Mouse (Mus musculus) midbrain, embryonic 10.5 days (tissue): ENCODE data around the gene Prkab2. TPM values are rescaled to one million over a fixed set of nuclear protein-coding genes. Genes with fewer than 3 reads are reported as not detected.

Source experiments
- DNase-seq: peaks from one replicate; pipeline ENCODE4 v3.0.0-alpha.2; 2017; ENCODE audit warnings: low spot score
- H3K27ac ChIP-seq: fragments of 300-500 bp; sonication (generic); replicated peaks from 2 replicates; pipeline ENCODE4 v1.5.1; 2016; ENCODE audit warnings: mild to moderate bottlenecking
- H3K27me3 ChIP-seq: fragments of 300-500 bp; sonication (generic); 2 replicates; pipeline ENCODE4 v1.6.1; 2016; ENCODE audit warnings: low read depth, mild to moderate bottlenecking; ENCODE audit not compliant: poor library complexity, severe bottlenecking
- H3K36me3 ChIP-seq: fragments of 300-500 bp; sonication (generic); 2 replicates; pipeline ENCODE4 v1.6.1; 2016; ENCODE audit warnings: mild to moderate bottlenecking, moderate library complexity
- H3K4me1 ChIP-seq: fragments of 300-500 bp; sonication (generic); 2 replicates; pipeline ENCODE4 v1.6.1; 2016
- H3K4me3 ChIP-seq: fragments of 300-500 bp; sonication (generic); 2 replicates; pipeline ENCODE4 v1.5.1; 2016; ENCODE audit warnings: mild to moderate bottlenecking, moderate library complexity
- H3K9me3 ChIP-seq: fragments of 300-500 bp; sonication (generic); replicated peaks from 2 replicates; pipeline ENCODE4 v1.6.1; 2016; ENCODE audit warnings: mild to moderate bottlenecking
- WGBS: fragments of 180-500 bp; shearing (Covaris S2); methylation state at CpG from one replicate; pipeline ENCODE4 v1.1.7; 2016; 5-methylcytosine and 5-hydroxymethylcytosine counted together
- polyA plus RNA-seq: library from polyadenylated mRNA; unstranded; fragments of >200 nt; fragmentation: Nextera tagmentation; extraction: Ambion mirVana; gene quantifications from 2 replicates; pipeline ENCODE4 v1.2.1, GENCODE M21; 2016

The Prkab2 gene
- polyA plus RNA-seq, 1 experiment from 2014 or later, result 7.0 TPM

DNA sequence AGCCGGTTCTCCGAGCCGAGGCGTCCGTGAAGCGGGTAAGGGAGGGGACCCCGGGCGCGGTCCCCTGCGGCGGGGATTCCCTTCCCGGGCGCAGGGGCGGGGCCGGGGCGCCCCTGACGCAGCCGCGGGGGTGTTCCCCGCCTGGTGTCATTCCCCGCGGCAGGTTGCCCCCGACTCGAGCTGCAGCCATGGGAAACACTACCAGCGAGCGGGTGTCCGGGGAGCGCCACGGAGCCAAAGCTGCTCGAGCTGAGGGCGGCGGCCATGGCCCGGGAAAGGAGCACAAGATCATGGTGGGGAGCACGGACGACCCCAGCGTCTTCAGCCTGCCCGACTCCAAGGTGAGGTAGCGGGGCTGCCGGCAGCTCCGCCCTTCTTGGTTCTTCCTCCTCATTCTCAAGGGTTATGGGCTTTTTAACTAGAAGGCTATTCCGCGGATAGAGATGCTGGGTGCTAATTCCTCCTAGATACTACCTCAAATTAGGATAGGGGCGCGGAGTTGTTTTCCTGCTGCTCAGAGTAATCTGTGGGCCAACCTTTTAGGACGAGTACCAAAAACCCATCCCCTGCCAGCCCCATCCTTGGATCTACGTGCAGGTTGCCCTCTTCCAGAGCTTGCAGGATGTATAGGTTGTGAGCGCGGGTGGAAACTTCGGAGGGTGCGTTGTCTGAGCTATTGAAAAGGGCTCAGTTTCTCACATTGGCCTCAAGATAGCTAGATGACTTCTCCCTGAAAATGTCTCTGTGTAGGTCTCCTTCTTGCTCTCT lies 617 bp downstream of the Prkab2 start:
- H3K27ac ChIP-seq, result peak overlapping the region; percentile 92
- H3K27me3 ChIP-seq, result no peaks in the 10 kb centered on the region
- peaks cover 16% of the 10 kb centered on the region for H3K36me3 ChIP-seq
- DNase-seq, result no peak
- H3K4me3 ChIP-seq, result peak overlapping the region; percentile 92
- H3K4me1 ChIP-seq, result peaks cover 17% of the 10 kb centered on the region
- under 1% methylated on average over 46 of the region's 50 CpGs for WGBS
- H3K9me3 ChIP-seq, result no peaks in the 10 kb centered on the region

DNA sequence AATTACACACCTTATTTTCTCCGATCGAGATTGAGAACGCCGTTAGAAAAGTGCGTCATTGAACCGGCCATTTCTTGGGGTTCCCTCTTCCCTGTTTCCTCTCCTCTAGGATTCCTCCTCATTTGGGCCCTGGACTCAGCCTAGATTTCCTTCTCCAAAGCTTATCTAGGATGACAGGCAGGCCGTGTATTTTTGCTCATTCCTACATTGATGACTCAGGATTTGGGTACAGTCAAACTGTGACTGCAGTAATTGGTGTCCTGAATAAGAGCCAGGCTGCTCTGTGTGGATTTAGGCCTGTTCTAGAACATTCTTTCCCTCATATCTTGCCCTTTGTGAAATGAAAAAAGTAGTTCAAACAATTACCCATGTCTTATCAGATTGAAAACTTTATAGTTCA lies 1.8 kb downstream of the Prkab2 start:
- H3K36me3 ChIP-seq, result peaks cover 27% of the 10 kb centered on the region
- H3K27me3 ChIP-seq, result no peaks in the 10 kb centered on the region
- 92% methylated on average over 7 of the region's 7 CpGs for WGBS
- H3K27ac ChIP-seq, result no peak overlapping the region
- no peaks in the 10 kb centered on the region for H3K9me3 ChIP-seq
- no peak for DNase-seq
- H3K4me3 ChIP-seq, result no peak overlapping the region
- H3K4me1 ChIP-seq, result peaks cover 17% of the 10 kb centered on the region

- H3K9me3 ChIP-seq, result no peaks in the 10 kb centered on the region
- H3K4me3 ChIP-seq, result no peak overlapping the region
- peaks cover 17% of the 10 kb centered on the region for H3K4me1 ChIP-seq
- WGBS, result 87% methylated on average over 8 of the region's 8 CpGs
- H3K36me3 ChIP-seq, result peaks cover 35% of the 10 kb centered on the region
- no peaks in the 10 kb centered on the region for H3K27me3 ChIP-seq
- DNase-seq, result no peak
- no peak overlapping the region for H3K27ac ChIP-seq
These were observed 3.2 kb downstream of the Prkab2 start for GRCm38 (mm10) chr3:97661206-97661605.

- peaks cover 75% of the 10 kb centered on the region for H3K36me3 ChIP-seq
- 92% methylated on average over 9 of the region's 9 CpGs for WGBS
These were observed 7.5 kb downstream of the Prkab2 start for GRCm38 (mm10) chr3:97665525-97665924.

GRCm38 (mm10) chr3:97666154-97666553 lies 8.2 kb downstream of the Prkab2 start:
- H3K27ac ChIP-seq, result no peak overlapping the region
- H3K4me1 ChIP-seq, result no peaks in the 10 kb centered on the region
- WGBS, result 78% methylated on average over 8 of the region's 8 CpGs
- no peak overlapping the region for H3K4me3 ChIP-seq
- H3K27me3 ChIP-seq, result no peaks in the 10 kb centered on the region
- peaks cover 81% of the 10 kb centered on the region for H3K36me3 ChIP-seq
- H3K9me3 ChIP-seq, result no peaks in the 10 kb centered on the region
- no peak for DNase-seq

More at GRCm38 (mm10) chr3:97665525-97665924, 7.5 kb downstream of the Prkab2 start:
- Histone ChIP-seq H3K4me1 (no peaks in the 10 kb centered on the region), H3K4me3 (no peak overlapping the region), H3K27me3 (no peaks in the 10 kb centered on the region), H3K27ac (no peak overlapping the region), H3K9me3 (no peaks in the 10 kb centered on the region)
- DNase-seq, result no peak

DNA sequence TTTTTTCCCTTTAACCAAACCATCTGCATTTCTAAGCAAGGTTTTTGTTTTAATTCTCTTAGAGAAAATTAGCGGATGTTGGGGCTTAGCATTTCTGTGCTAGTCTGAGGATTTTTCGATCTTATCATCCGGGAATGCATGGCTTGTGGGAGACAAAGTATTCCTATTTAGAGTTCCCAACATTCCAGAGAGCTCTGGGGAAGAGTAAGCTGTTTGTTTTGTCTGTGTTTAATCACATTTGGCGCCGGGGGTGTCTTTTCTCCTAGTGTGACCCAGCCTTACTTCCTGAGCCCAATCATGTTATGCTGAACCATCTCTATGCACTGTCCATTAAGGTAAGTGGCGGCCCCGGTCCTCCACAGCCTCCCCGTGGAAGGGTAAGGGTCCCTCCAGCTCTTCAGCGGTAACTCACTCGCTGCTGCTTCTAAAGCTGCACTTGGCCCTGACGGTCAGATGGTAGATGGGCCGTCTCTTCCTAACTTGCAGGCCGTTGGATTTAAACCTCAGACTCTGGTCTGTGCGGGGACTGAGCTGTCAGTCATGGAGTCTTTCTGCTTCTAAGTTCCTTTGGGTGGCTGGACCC lies 9.2 kb downstream of the Prkab2 start:
- no peaks in the 10 kb centered on the region for H3K4me1 ChIP-seq
- H3K27ac ChIP-seq, result no peak overlapping the region; the same call in 1 of the 2 replicates
- H3K36me3 ChIP-seq, result peaks cover 90% of the 10 kb centered on the region
- H3K4me3 ChIP-seq, result no peak overlapping the region
- WGBS, result 69% methylated on average over 14 of the region's 14 CpGs
- H3K9me3 ChIP-seq, result no peaks in the 10 kb centered on the region
- H3K27me3 ChIP-seq, result no peaks in the 10 kb centered on the region
- no peak for DNase-seq

DNA sequence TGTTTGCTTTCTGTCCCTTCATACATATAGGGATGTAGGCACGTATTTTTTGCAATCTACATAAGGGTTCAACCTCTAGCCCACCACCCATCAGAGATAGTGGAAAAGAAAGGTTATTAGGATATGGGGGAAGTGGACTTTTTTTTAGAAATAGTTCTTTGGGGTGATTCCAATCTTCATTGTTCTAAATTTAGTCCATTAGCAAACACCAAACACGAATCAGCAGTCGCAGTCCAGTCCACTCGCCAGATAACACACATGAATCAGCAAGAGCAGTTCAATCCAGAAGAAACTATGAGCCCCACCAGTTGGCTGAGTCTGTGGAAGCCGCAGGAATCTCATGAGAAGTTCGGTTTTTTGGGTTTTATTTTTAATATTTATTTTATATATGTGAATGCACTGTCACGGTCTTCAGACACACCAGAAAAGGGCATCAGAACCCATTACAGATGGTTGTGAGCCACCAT lies 16.7 kb downstream of the Prkab2 start, which contains the start of gene Gm17651:
Gene Gm17651 (minus strand): TSS at position 51 of the 467 bp plus-strand sequence.
- 91% methylated on average over 7 of the region's 7 CpGs for WGBS
- H3K27me3 ChIP-seq, result 0 out of 2 replicates have a peak, but pooled peaks cover 3% of the 10 kb centered on the region
- no peak for DNase-seq
- H3K27ac ChIP-seq, result no peak within 1 kb of the TSS
- no peaks in the 10 kb centered on the region for H3K4me1 ChIP-seq
- H3K36me3 ChIP-seq, result peaks cover 26% of the 10 kb centered on the region
- no peaks in the 10 kb centered on the region for H3K9me3 ChIP-seq
- no peak within 1 kb of the TSS for H3K4me3 ChIP-seq

DNA sequence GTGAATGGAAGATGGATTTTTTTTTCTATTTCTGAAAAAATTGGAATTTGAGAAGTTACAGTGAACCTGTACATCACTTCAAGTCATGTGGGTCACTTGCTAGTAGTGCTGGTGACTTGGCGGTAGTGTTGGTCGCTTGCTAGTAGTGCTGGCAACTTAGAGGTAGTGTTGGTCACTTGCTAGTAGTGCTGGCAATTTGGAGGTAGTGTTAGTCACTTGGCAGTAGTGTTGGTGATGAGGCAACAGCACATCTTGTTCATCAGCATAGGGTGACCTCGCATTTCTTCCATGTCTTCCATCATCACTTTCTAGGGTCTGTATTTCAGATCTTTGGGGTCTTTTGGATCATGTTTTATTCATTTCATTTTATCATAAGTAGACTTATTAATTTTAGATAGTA lies 18.1 kb downstream of the Prkab2 start:
- Histone ChIP-seq H3K27me3 (peaks cover 17% of the 10 kb centered on the region), H3K36me3 (peaks cover 12% of the 10 kb centered on the region), H3K4me1 (peaks cover 7% of the 10 kb centered on the region), H3K9me3 (no peaks in the 10 kb centered on the region), H3K4me3 (no peak overlapping the region), H3K27ac (no peak overlapping the region)
- DNase-seq, result no peak
- WGBS, result 95% methylated on average over 3 of the region's 3 CpGs

DNA sequence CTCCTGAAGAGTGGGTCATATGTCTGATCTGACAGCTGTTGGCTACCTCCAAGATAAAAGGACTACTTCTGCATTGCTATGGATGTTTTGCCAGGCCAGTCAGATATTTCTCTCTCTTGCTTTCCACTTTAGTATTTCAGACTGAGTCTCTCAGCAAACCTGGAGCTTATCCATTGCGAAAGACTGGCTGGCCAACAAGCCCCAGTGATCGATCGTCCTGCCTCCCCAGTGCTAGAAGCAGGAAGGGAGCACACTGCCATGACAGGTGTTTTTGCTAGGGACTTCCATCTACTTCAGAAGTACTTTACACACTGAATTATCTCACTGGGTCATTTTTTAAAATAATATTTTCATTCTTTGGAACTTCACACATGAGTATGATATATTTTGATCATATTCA lies 20.4 kb downstream of the Prkab2 start:
- no peak for DNase-seq
- WGBS, result 89% methylated on average over 3 of the region's 3 CpGs

GRCm38 (mm10) chr3:97680631-97681320 lies 22.8 kb downstream of the Prkab2 start:
- H3K27ac ChIP-seq, result peak overlapping the region; percentile 52
- no peaks in the 10 kb centered on the region for H3K9me3 ChIP-seq
- peak; percentile 76 for DNase-seq
- H3K36me3 ChIP-seq, result no peaks in the 10 kb centered on the region
- peaks cover 35% of the 10 kb centered on the region for H3K4me1 ChIP-seq
- peak overlapping the region; percentile 58 for H3K4me3 ChIP-seq
- 2% methylated on average over 28 of the region's 28 CpGs for WGBS
- H3K27me3 ChIP-seq, result peaks cover 60% of the 10 kb centered on the region

More for the DNA sequence above, 20.4 kb downstream of the Prkab2 start:
- peaks cover 23% of the 10 kb centered on the region for H3K4me1 ChIP-seq
- H3K27me3 ChIP-seq, result peaks cover 37% of the 10 kb centered on the region
- H3K4me3 ChIP-seq, result no peak overlapping the region
- no peak overlapping the region for H3K27ac ChIP-seq
- no peaks in the 10 kb centered on the region for H3K36me3 ChIP-seq
- no peaks in the 10 kb centered on the region for H3K9me3 ChIP-seq

DNA sequence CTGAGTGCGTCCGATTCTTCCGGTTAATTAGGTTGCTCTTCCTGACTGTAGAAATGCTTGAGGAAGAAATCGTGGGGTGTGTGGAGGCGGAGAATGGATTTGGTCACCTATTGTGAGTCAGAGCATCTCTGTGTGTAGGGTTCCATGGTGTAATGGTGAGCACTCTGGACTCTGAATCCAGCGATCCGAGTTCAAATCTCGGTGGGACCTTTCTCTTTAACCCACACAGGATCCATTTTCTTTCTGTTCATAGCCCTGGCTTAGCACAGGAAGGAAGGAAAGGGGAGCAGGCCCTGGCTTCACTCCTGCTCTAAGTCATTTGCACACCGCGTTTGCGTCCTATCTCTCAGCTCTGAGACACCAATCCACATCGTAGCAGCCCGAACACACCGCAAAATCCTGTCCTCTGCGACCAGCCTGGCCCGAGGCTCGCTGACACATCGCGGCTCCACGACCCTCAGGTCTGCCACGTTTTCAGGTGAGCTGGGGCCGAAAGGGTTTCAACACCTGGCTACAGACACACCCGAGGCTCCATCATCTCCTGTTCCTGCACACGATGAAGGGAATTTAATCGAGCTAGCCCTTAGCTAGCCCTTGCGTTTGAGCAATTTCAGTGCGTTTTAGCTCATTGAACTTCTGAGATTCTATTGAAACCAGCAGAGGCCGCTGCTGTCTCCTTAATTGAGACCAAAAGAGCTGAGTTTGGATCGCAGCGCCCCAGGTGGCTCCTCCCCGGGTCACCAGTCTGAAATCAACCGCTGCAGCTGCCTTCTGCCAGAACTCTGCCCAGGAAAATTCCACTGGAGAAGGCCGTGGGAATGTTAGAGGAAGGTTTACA lies 23.5 kb downstream of the Prkab2 start:
- Histone ChIP-seq H3K27ac (peak overlapping the region; percentile 61), H3K36me3 (no peaks in the 10 kb centered on the region), H3K4me3 (peak overlapping the region; percentile 58), H3K4me1 (peaks cover 35% of the 10 kb centered on the region), H3K9me3 (no peaks in the 10 kb centered on the region), H3K27me3 (peaks cover 65% of the 10 kb centered on the region)
- 1% methylated on average over 33 of the region's 33 CpGs for WGBS
- peak; percentile 81 for DNase-seq

DNA sequence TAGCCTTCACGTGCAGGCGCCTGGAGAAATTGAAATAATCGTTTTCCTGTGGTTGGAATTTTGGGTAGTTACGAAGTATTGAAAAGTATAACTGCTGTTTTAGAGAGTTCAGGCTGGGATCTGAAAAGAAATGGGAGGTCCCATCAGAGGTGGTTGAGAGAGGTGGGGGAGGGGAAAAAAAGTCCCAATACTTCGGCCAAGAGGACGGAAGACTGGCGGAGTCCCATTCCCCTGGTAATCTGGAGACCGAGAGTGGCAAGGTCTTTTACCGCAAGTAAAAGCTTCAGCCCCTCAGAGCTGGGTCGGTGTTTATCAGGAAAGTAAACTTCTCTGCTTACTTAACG lies 24.1 kb downstream of the Prkab2 start:
- DNase-seq, result no peak
- H3K4me3 ChIP-seq, result peak overlapping the region; percentile 58

More for the DNA sequence above, 24.1 kb downstream of the Prkab2 start:
- peaks cover 65% of the 10 kb centered on the region for H3K27me3 ChIP-seq
- no peaks in the 10 kb centered on the region for H3K36me3 ChIP-seq
- peaks cover 35% of the 10 kb centered on the region for H3K4me1 ChIP-seq
- no peaks in the 10 kb centered on the region for H3K9me3 ChIP-seq
- H3K27ac ChIP-seq, result no peak overlapping the region
- WGBS, result under 1% methylated on average over 11 of the region's 11 CpGs
